Mouse (Mus musculus): ENCODE measurements around the gene Usp28. TPM values are rescaled to one million over a fixed set of nuclear protein-coding genes. Genes with fewer than 3 reads are reported as not detected.
A peak's percentile ranks its signal among the peaks of the same experiment; 100 is the strongest.

Usp28 gene
- polyA plus RNA-seq (2014; fragmentation: Nextera tagmentation; extraction: Ambion mirVana) = 41.5 and 43.0 TPM in 2 replicates

- peak; percentile 100 for DNase-seq (ENCODE audit: low spot score, missing footprints)
- under 1% methylated on average over 82 of the region's 94 CpGs for WGBS
- peak; percentile 92 for ATAC-seq (ENCODE audit: low FRiP score)
- no peaks in the 10 kb centered on the region for H3K27me3 ChIP-seq (ENCODE audit: control insufficient read depth, insufficient read depth, low read length)
- peak within 1 kb of the TSS; percentile 74 for H3K9ac ChIP-seq (ENCODE audit: low read length)
- H3K4me3 ChIP-seq (ENCODE audit: low read depth, low read length) = peak within 1 kb of the TSS; percentile 60
- no peaks in the 10 kb centered on the region for H3K9me3 ChIP-seq (ENCODE audit: control insufficient read depth, low read length)
- H3K36me3 ChIP-seq (ENCODE audit: control insufficient read depth, insufficient read depth, low read length) = no peaks in the 10 kb centered on the region
- peak within 1 kb of the TSS; percentile 69 for H3K27ac ChIP-seq (ENCODE audit: low read depth, low read length)
- H3K4me1 ChIP-seq (ENCODE audit: control insufficient read depth, insufficient read depth, low read length) = peaks cover 10% of the 10 kb centered on the region
- peak within 1 kb of the TSS; percentile 56 for H3K4me2 ChIP-seq
These were observed at the start of gene Usp28 for GRCm38 (mm10) chr9:48984845-48985707. Gene Usp28 (plus strand): TSS chr9:48985375.

GRCm38 (mm10) chr9:48942349-48942748, 42.8 kb upstream of the Usp28 start:
- Histone ChIP-seq H3K4me2 (no peak overlapping the region), H3K4me3 (ENCODE audit: low read depth, low read length) (no peak overlapping the region), H3K9me3 (ENCODE audit: control insufficient read depth, low read length) (no peaks in the 10 kb centered on the region), H3K9ac (ENCODE audit: low read length) (no peak overlapping the region), H3K27me3 (ENCODE audit: control insufficient read depth, insufficient read depth, low read length) (no peaks in the 10 kb centered on the region), H3K36me3 (ENCODE audit: control insufficient read depth, insufficient read depth, low read length) (no peaks in the 10 kb centered on the region), H3K27ac (ENCODE audit: low read depth, low read length) (no peak overlapping the region), H3K4me1 (ENCODE audit: control insufficient read depth, insufficient read depth, low read length) (peaks cover 2% of the 10 kb centered on the region; the same call in 1 of the 2 replicates)
- ATAC-seq (ENCODE audit: low FRiP score) (no peak), DNase-seq (ENCODE audit: low spot score, missing footprints) (peak; percentile 79)
- WGBS = 82% methylated on average over 1 of the region's 1 CpGs

- WGBS = 94% methylated on average over 4 of the region's 4 CpGs
- DNase-seq (ENCODE audit: low spot score, missing footprints) (no peak), ATAC-seq (ENCODE audit: low FRiP score) (no peak)
- no peaks in the 10 kb centered on the region for H3K36me3 ChIP-seq (ENCODE audit: control insufficient read depth, insufficient read depth, low read length)
- H3K4me2 ChIP-seq = no peak overlapping the region
- no peaks in the 10 kb centered on the region for H3K9me3 ChIP-seq (ENCODE audit: control insufficient read depth, low read length)
- H3K9ac ChIP-seq (ENCODE audit: low read length) = no peak overlapping the region
- H3K4me1 ChIP-seq (ENCODE audit: control insufficient read depth, insufficient read depth, low read length) = peaks cover 2% of the 10 kb centered on the region; the same call in 1 of the 2 replicates
- H3K27ac ChIP-seq (ENCODE audit: low read depth, low read length) = no peak overlapping the region
- no peaks in the 10 kb centered on the region for H3K27me3 ChIP-seq (ENCODE audit: control insufficient read depth, insufficient read depth, low read length)
- H3K4me3 ChIP-seq (ENCODE audit: low read depth, low read length) = no peak overlapping the region
These were observed 37.6 kb upstream of the Usp28 start for GRCm38 (mm10) chr9:48947565-48947964.

- peak overlapping the region; percentile 14 for H3K4me2 ChIP-seq
- no peaks in the 10 kb centered on the region for H3K36me3 ChIP-seq (ENCODE audit: control insufficient read depth, insufficient read depth, low read length)
- H3K9ac ChIP-seq (ENCODE audit: low read length) = no peak overlapping the region
- ATAC-seq (ENCODE audit: low FRiP score) (no peak), DNase-seq (ENCODE audit: low spot score, missing footprints) (no peak)
- no peak overlapping the region for H3K27ac ChIP-seq (ENCODE audit: low read depth, low read length)
- no peaks in the 10 kb centered on the region for H3K9me3 ChIP-seq (ENCODE audit: control insufficient read depth, low read length)
- 35% methylated on average over 12 of the region's 12 CpGs for WGBS
- H3K4me3 ChIP-seq (ENCODE audit: low read depth, low read length) = no peak overlapping the region
- no peaks in the 10 kb centered on the region for H3K4me1 ChIP-seq (ENCODE audit: control insufficient read depth, insufficient read depth, low read length)
- H3K27me3 ChIP-seq (ENCODE audit: control insufficient read depth, insufficient read depth, low read length) = no peaks in the 10 kb centered on the region
These were observed 23.9 kb upstream of the Usp28 start for GRCm38 (mm10) chr9:48961314-48961713.

- Histone ChIP-seq H3K4me2 (no peak overlapping the region), H3K4me3 (ENCODE audit: low read depth, low read length) (no peak overlapping the region), H3K36me3 (ENCODE audit: control insufficient read depth, insufficient read depth, low read length) (no peaks in the 10 kb centered on the region), H3K9ac (ENCODE audit: low read length) (no peak overlapping the region), H3K27me3 (ENCODE audit: control insufficient read depth, insufficient read depth, low read length) (no peaks in the 10 kb centered on the region), H3K9me3 (ENCODE audit: control insufficient read depth, low read length) (no peaks in the 10 kb centered on the region), H3K4me1 (ENCODE audit: control insufficient read depth, insufficient read depth, low read length) (no peaks in the 10 kb centered on the region), H3K27ac (ENCODE audit: low read depth, low read length) (no peak overlapping the region)
- 52% methylated on average over 7 of the region's 7 CpGs for WGBS
- no peak for ATAC-seq (ENCODE audit: low FRiP score)
- no peak for DNase-seq (ENCODE audit: low spot score, missing footprints)
These were observed 23.0 kb upstream of the Usp28 start for GRCm38 (mm10) chr9:48962131-48962530.

GRCm38 (mm10) chr9:48964587-48965040, 20.6 kb upstream of the Usp28 start, which contains the start of gene Htr3b:
Gene Htr3b (minus strand): TSS chr9:48964990.
- ATAC-seq (ENCODE audit: low FRiP score) = no peak
- H3K9ac ChIP-seq (ENCODE audit: low read length) = no peak within 1 kb of the TSS
- 62% methylated on average over 7 of the region's 7 CpGs for WGBS
- H3K27me3 ChIP-seq (ENCODE audit: control insufficient read depth, insufficient read depth, low read length) = no peaks in the 10 kb centered on the region
- H3K4me2 ChIP-seq = no peak within 1 kb of the TSS
- H3K4me1 ChIP-seq (ENCODE audit: control insufficient read depth, insufficient read depth, low read length) = no peaks in the 10 kb centered on the region
- no peaks in the 10 kb centered on the region for H3K36me3 ChIP-seq (ENCODE audit: control insufficient read depth, insufficient read depth, low read length)
- DNase-seq (ENCODE audit: low spot score, missing footprints) = peak; percentile 79
- no peak within 1 kb of the TSS for H3K4me3 ChIP-seq (ENCODE audit: low read depth, low read length)
- no peaks in the 10 kb centered on the region for H3K9me3 ChIP-seq (ENCODE audit: control insufficient read depth, low read length)
- H3K27ac ChIP-seq (ENCODE audit: low read depth, low read length) = no peak within 1 kb of the TSS

- DNase-seq (ENCODE audit: low spot score, missing footprints) (peak; percentile 91), ATAC-seq (ENCODE audit: low FRiP score) (no peak)
- Histone ChIP-seq H3K9me3 (ENCODE audit: control insufficient read depth, low read length) (no peaks in the 10 kb centered on the region), H3K4me1 (ENCODE audit: control insufficient read depth, insufficient read depth, low read length) (no peaks in the 10 kb centered on the region), H3K27me3 (ENCODE audit: control insufficient read depth, insufficient read depth, low read length) (no peaks in the 10 kb centered on the region), H3K4me2 (no peak overlapping the region), H3K4me3 (ENCODE audit: low read depth, low read length) (no peak overlapping the region), H3K36me3 (ENCODE audit: control insufficient read depth, insufficient read depth, low read length) (no peaks in the 10 kb centered on the region), H3K27ac (ENCODE audit: low read depth, low read length) (no peak overlapping the region), H3K9ac (ENCODE audit: low read length) (no peak overlapping the region)
- WGBS = 31% methylated on average over 3 of the region's 3 CpGs
These were observed 12.7 kb upstream of the Usp28 start for GRCm38 (mm10) chr9:48972494-48972893.

- no peak overlapping the region for H3K27ac ChIP-seq (ENCODE audit: low read depth, low read length)
- no peak overlapping the region for H3K4me2 ChIP-seq
- DNase-seq (ENCODE audit: low spot score, missing footprints) (peak; percentile 39), ATAC-seq (ENCODE audit: low FRiP score) (no peak)
- H3K4me3 ChIP-seq (ENCODE audit: low read depth, low read length) = no peak overlapping the region
- no peaks in the 10 kb centered on the region for H3K4me1 ChIP-seq (ENCODE audit: control insufficient read depth, insufficient read depth, low read length)
- no peaks in the 10 kb centered on the region for H3K27me3 ChIP-seq (ENCODE audit: control insufficient read depth, insufficient read depth, low read length)
- no peaks in the 10 kb centered on the region for H3K36me3 ChIP-seq (ENCODE audit: control insufficient read depth, insufficient read depth, low read length)
- H3K9ac ChIP-seq (ENCODE audit: low read length) = no peak overlapping the region
- H3K9me3 ChIP-seq (ENCODE audit: control insufficient read depth, low read length) = no peaks in the 10 kb centered on the region
- 86% methylated on average over 6 of the region's 6 CpGs for WGBS
These were observed 8.4 kb upstream of the Usp28 start for GRCm38 (mm10) chr9:48976661-48977355.

GRCm38 (mm10) chr9:48980371-48980770, 4.8 kb upstream of the Usp28 start:
- Histone ChIP-seq H3K4me2 (no peak overlapping the region), H3K27me3 (ENCODE audit: control insufficient read depth, insufficient read depth, low read length) (no peaks in the 10 kb centered on the region), H3K4me3 (ENCODE audit: low read depth, low read length) (no peak overlapping the region), H3K9ac (ENCODE audit: low read length) (no peak overlapping the region), H3K27ac (ENCODE audit: low read depth, low read length) (no peak overlapping the region), H3K4me1 (ENCODE audit: control insufficient read depth, insufficient read depth, low read length) (no peaks in the 10 kb centered on the region), H3K36me3 (ENCODE audit: control insufficient read depth, insufficient read depth, low read length) (no peaks in the 10 kb centered on the region), H3K9me3 (ENCODE audit: control insufficient read depth, low read length) (no peaks in the 10 kb centered on the region)
- DNase-seq (ENCODE audit: low spot score, missing footprints) (no peak), ATAC-seq (ENCODE audit: low FRiP score) (no peak)
- 84% methylated on average over 5 of the region's 5 CpGs for WGBS

Data from midbrain, embryonic 11.5 days (tissue).